8 mouse cellular contexts compared by ENCODE assay signal in the genomic region with DNA sequence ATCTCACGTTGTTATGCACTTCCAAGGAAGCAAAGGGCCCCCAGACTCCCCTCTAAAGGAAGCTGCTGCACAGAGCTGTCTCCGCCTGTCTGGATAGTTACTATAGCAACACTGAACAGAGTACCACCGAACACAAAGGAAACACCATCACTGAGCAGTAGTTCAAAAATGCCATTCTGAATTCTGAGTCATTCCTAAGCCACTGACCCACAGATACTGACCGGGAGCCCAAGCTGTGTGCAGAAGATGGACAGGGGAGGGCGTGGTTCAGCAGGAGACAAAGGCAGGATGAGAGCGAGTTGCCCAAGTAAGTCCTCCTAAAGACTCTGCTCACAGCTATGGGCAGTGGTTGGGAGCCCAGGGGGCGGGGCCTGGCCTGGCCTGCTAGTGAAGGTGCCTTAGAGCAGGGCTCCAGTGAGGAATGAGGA. TPM values are rescaled to one million over a fixed set of nuclear protein-coding genes. Genes with fewer than 3 reads are reported as not detected.
DNase-seq lines count a peak whose midpoint lies in the region; ATAC-seq and TF ChIP-seq lines count a peak whose summit lies in the region.

No protein-coding gene starts in this region.

- peak overlapping the region; percentile 48 for H3K9ac ChIP-seq in forebrain, postnatal 0 days

- DNase-seq in heart, adult 11 months, result peak; percentile 88
- no peak for DNase-seq in heart, postnatal 10 days
- DNase-seq in forebrain, postnatal 0 days, result peak; percentile 84
- DNase-seq in mesoderm, embryonic 11.5 days (ENCODE audit: low read depth, low spot score), result peak; percentile 52
- DNase-seq in right cerebral cortex, postnatal 36 days (ENCODE audit: low spot score in 2 of 2), result no peak
- no peak for DNase-seq in thymus, postnatal 36 days
- no peak for DNase-seq in frontal cortex, postnatal 36 days (ENCODE audit: low spot score in 2 of 2)

- intact Hi-C loops in heart, postnatal 10 days (cut with DNase I), result no loop called here

- no peaks in the 10 kb centered on the region for H3K9me3 ChIP-seq in forebrain, postnatal 0 days (ENCODE audit: low read length)

- no peaks in the 10 kb centered on the region for H3K79me3 ChIP-seq in C2C12 (ENCODE audit: low read depth)

- peak overlapping the region; percentile 97 for H3K27ac ChIP-seq in forebrain, postnatal 0 days (ENCODE audit: low read depth, low read length)

- peaks cover 36% of the 10 kb centered on the region for H3K4me1 ChIP-seq in forebrain, postnatal 0 days (ENCODE audit: insufficient read depth)

- H3K27me3 ChIP-seq in C2C12 (ENCODE audit: control insufficient read depth, insufficient read depth, insufficient read length), result no peaks in the 10 kb centered on the region
- H3K27me3 ChIP-seq in forebrain, postnatal 0 days (ENCODE audit: insufficient read depth, low read length), result no peaks in the 10 kb centered on the region

- TF ChIP-seq CTCF in C2C12 (IDR thresholded peaks at IDR 0.05; ENCODE audit: control insufficient read depth, insufficient read depth, insufficient read length), result no peak
- no peak for TF ChIP-seq CTCF in forebrain, postnatal 0 days (IDR thresholded peaks at IDR 0.05; ENCODE audit: low read depth)

- no peaks in the 10 kb centered on the region for H3K36me3 ChIP-seq in C2C12 (ENCODE audit: control insufficient read depth, insufficient read depth)
- no peaks in the 10 kb centered on the region for H3K36me3 ChIP-seq in forebrain, postnatal 0 days (ENCODE audit: insufficient read depth)

- H3K79me2 ChIP-seq in C2C12 (ENCODE audit: control insufficient read depth, insufficient read depth), result no peaks in the 10 kb centered on the region

- H3ac ChIP-seq in C2C12 (ENCODE audit: control insufficient read depth, insufficient read length, low read depth), result peak overlapping the region; percentile 18

- no peak overlapping the region for H3K4me3 ChIP-seq in C2C12 (ENCODE audit: insufficient read depth, poor library complexity, severe bottlenecking)
- H3K4me3 ChIP-seq in forebrain, postnatal 0 days (ENCODE audit: low read depth, low read length), result no peak overlapping the region

- peak overlapping the region; percentile 32 for H3K4me2 ChIP-seq in forebrain, postnatal 0 days (ENCODE audit: low read depth)

- WGBS in forebrain, postnatal 0 days, result 6% methylated on average over 7 of the region's 7 CpGs

- ATAC-seq in forebrain, postnatal 0 days, result peak; percentile 95

TF ChIP-seq in C2C12, 6 proteins besides CTCF, POLR2A, EP300 and RAD21:
- TF ChIP-seq CEBPB (IDR thresholded peaks at IDR 0.05; ENCODE audit: low read depth) (no peak), MAX (IDR thresholded peaks at IDR 0.05) (no peak), USF1 (IDR thresholded peaks at IDR 0.05; ENCODE audit: low read depth) (no peak), FOSL1 (IDR thresholded peaks at IDR 0.05; ENCODE audit: insufficient read depth, low read length, poor library complexity, severe bottlenecking) (no peak), MYOD1 (IDR thresholded peaks at IDR 0.05; ENCODE audit: control insufficient read depth, insufficient read length, low read depth) (no peak), MYOG (IDR thresholded peaks at IDR 0.05; ENCODE audit: control insufficient read depth, extremely low read depth, insufficient read length) (no peak)

RNA-seq across cellular contexts. Expression of gene Add2, which starts 23.6 kb away (rescaled TPM):
- 1 to 10 TPM; 1.4 to 1.9 TPM for total RNA-seq in heart, postnatal 10 days (2021)
- polyA plus RNA-seq in C2C12 (2012; fragmentation: generic; extraction: Trizol), result 6.7 TPM
- 267 and 333 TPM in 2 replicates for total RNA-seq in forebrain, postnatal 0 days (2014; rRNA removed)
- polyA plus RNA-seq in forebrain, postnatal 0 days (2015; fragmentation: Nextera tagmentation; extraction: Ambion mirVana), result 175 and 186 TPM in 2 replicates

RNA-seq across cellular contexts. Expression of gene Figla, which starts 36.1 kb away (rescaled TPM):
- not detected for total RNA-seq in heart, postnatal 10 days (2021)
- 0.05 TPM for polyA plus RNA-seq in C2C12 (2012; fragmentation: generic; extraction: Trizol)
- not detected in 2 replicates for total RNA-seq in forebrain, postnatal 0 days (2014; rRNA removed)
- not detected in 2 replicates for polyA plus RNA-seq in forebrain, postnatal 0 days (2015; fragmentation: Nextera tagmentation; extraction: Ambion mirVana)

Comparison
In these comparisons a context has a peak if more than half of its experiments do, and no peak if none do; other contexts are left out.
1. DNase-seq: peak in heart, adult 11 months (single experiment), forebrain, postnatal 0 days (single experiment) and mesoderm, embryonic 11.5 days (single experiment); none in heart, postnatal 10 days (0 of 2), right cerebral cortex, postnatal 36 days (0 of 2), thymus, postnatal 36 days (0 of 2) and frontal cortex, postnatal 36 days (0 of 2).
2. RNA of gene Add2, which starts 23.6 kb away (total RNA-seq): 267 to 333 TPM in forebrain, postnatal 0 days; 1.4 to 1.9 TPM in heart, postnatal 10 days; every median in the first group is over 10 times any median in the second.